Mouse (Mus musculus): Measurements from ENCODE around the gene Nmrk2.

The Nmrk2 gene

GRCm38 (mm10) chr10:81202978-81203720, 1.3 kb upstream of the Nmrk2 start:
- Histone ChIP-seq H3K4me3 (replicated peaks; ENCODE audit: low read length) (no peak overlapping the region), H3K4me1 (replicated peaks; ENCODE audit: low read depth, low read length) (peaks cover 13% of the 10 kb centered on the region), H3K27me3 (ENCODE audit: insufficient read depth, low read length) (peaks cover 16% of the 10 kb centered on the region), H3K36me3 (ENCODE audit: insufficient read depth, low read length) (peaks cover 3% of the 10 kb centered on the region; the same call in 1 of the 2 replicates), H3K9me3 (ENCODE audit: low read length) (no peaks in the 10 kb centered on the region)
- TF ChIP-seq POU5F1 (IDR thresholded peaks at IDR 0.05; ENCODE audit: borderline replicate concordance, low read length) (no peak), CTCF (conservative IDR thresholded peaks at IDR 0.05; ENCODE audit: low read length) (0 out of 2 replicates have a peak, but pooled peaks have one; percentile 2)

DNA sequence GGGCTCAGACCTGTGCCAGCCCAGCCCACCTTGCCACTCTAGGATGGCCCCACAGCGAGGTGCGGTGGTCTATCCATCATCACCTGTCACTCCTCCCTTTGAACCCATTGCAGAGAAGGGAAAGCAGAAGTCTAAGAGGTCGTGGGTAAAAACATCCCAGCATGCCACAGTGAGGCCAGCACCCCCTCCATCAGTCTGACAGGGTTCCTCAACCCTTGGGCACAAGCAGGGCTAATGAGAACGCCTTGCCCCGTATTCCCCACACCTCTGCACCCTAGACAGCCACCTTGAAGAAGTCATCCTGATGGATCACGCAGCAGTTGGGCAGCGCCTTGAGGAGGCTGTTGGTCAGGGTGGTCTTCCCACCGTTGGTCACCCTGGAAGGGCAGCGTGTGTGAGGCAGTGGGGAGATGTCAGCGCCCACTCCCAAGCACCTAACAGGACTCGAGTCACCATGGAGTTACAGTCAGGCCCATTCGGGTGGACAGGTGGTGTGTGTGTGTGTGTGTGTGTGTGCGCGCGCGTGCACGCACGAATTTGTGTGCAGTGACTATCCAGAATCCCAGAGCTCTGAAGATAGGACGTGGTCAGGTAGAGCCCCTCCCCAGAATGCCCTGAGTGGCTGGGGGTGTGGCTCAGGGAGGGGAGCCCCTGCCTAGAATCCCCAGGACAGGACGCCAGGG, 1.1 kb downstream of the Nmrk2 start:
- H3K4me3 ChIP-seq (replicated peaks; ENCODE audit: low read length) = no peak overlapping the region
- peaks cover 31% of the 10 kb centered on the region for H3K27me3 ChIP-seq (ENCODE audit: insufficient read depth, low read length)
- H3K9me3 ChIP-seq (ENCODE audit: low read length) = no peaks in the 10 kb centered on the region
- H3K36me3 ChIP-seq (ENCODE audit: insufficient read depth, low read length) = no peaks in the 10 kb centered on the region
- peaks cover 13% of the 10 kb centered on the region for H3K4me1 ChIP-seq (replicated peaks; ENCODE audit: low read depth, low read length)
- TF ChIP-seq CTCF (conservative IDR thresholded peaks at IDR 0.05; ENCODE audit: low read length) = no peak

- peaks cover 37% of the 10 kb centered on the region for H3K27me3 ChIP-seq (ENCODE audit: insufficient read depth, low read length)
- no peaks in the 10 kb centered on the region for H3K9me3 ChIP-seq (ENCODE audit: low read length)
- H3K36me3 ChIP-seq (ENCODE audit: insufficient read depth, low read length) = no peaks in the 10 kb centered on the region
- TF ChIP-seq NANOG (IDR thresholded peaks at IDR 0.05; ENCODE audit: borderline replicate concordance, low read length) (no peak), CTCF (conservative IDR thresholded peaks at IDR 0.05; ENCODE audit: low read length) (no peak), POU5F1 (IDR thresholded peaks at IDR 0.05; ENCODE audit: borderline replicate concordance, low read length) (no peak)
- peaks cover 16% of the 10 kb centered on the region for H3K4me1 ChIP-seq (replicated peaks; ENCODE audit: low read depth, low read length)
- no peak overlapping the region for H3K4me3 ChIP-seq (replicated peaks; ENCODE audit: low read length)
These were observed 1.7 kb downstream of the Nmrk2 start for GRCm38 (mm10) chr10:81200141-81200540.

- H3K36me3 ChIP-seq (ENCODE audit: insufficient read depth, low read length) = no peaks in the 10 kb centered on the region
- TF ChIP-seq NANOG (IDR thresholded peaks at IDR 0.05; ENCODE audit: borderline replicate concordance, low read length) = no peak
- TF ChIP-seq CTCF (conservative IDR thresholded peaks at IDR 0.05; ENCODE audit: low read length) = no peak
- TF ChIP-seq POU5F1 (IDR thresholded peaks at IDR 0.05; ENCODE audit: borderline replicate concordance, low read length) = no peak
- H3K4me3 ChIP-seq (replicated peaks; ENCODE audit: low read length) = no peak overlapping the region
- H3K4me1 ChIP-seq (replicated peaks; ENCODE audit: low read depth, low read length) = peaks cover 26% of the 10 kb centered on the region
- peaks cover 45% of the 10 kb centered on the region for H3K27me3 ChIP-seq (ENCODE audit: insufficient read depth, low read length)
- H3K9me3 ChIP-seq (ENCODE audit: low read length) = no peaks in the 10 kb centered on the region
These were observed 2.9 kb downstream of the Nmrk2 start for GRCm38 (mm10) chr10:81198990-81199389.

DNA sequence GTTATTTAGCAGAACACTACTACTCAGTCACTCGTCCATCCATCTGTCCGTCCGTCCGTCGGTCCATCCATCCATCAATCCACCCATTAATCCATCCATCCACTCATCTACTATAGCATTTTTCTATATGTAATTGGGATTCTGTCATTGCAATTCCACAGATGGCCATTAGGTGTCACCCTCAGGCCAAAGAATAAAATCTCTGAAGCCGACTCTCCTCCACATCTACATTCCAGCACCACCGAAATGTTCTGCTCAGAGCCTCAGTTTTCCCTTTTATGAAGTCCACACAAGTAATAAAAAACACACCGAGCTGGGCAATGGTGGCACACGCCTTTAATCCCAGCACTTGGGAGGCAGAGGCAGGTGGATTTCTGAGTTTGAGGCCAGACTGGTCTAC, 3.6 kb downstream of the Nmrk2 start:
- Histone ChIP-seq H3K4me1 (replicated peaks; ENCODE audit: low read depth, low read length) (peaks cover 33% of the 10 kb centered on the region), H3K36me3 (ENCODE audit: insufficient read depth, low read length) (no peaks in the 10 kb centered on the region), H3K27me3 (ENCODE audit: insufficient read depth, low read length) (peaks cover 45% of the 10 kb centered on the region), H3K9me3 (ENCODE audit: low read length) (no peaks in the 10 kb centered on the region), H3K4me3 (replicated peaks; ENCODE audit: low read length) (no peak overlapping the region)
- no peak for TF ChIP-seq NANOG (IDR thresholded peaks at IDR 0.05; ENCODE audit: borderline replicate concordance, low read length)
- TF ChIP-seq POU5F1 (IDR thresholded peaks at IDR 0.05; ENCODE audit: borderline replicate concordance, low read length) = no peak
- peak; percentile 77 for TF ChIP-seq CTCF (conservative IDR thresholded peaks at IDR 0.05; ENCODE audit: low read length)

- no peak overlapping the region for H3K4me3 ChIP-seq (replicated peaks; ENCODE audit: low read length)
- H3K4me1 ChIP-seq (replicated peaks; ENCODE audit: low read depth, low read length) = peaks cover 37% of the 10 kb centered on the region
- TF ChIP-seq NANOG (IDR thresholded peaks at IDR 0.05; ENCODE audit: borderline replicate concordance, low read length) (no peak), POU5F1 (IDR thresholded peaks at IDR 0.05; ENCODE audit: borderline replicate concordance, low read length) (no peak)
- no peaks in the 10 kb centered on the region for H3K36me3 ChIP-seq (ENCODE audit: insufficient read depth, low read length)
- no peaks in the 10 kb centered on the region for H3K9me3 ChIP-seq (ENCODE audit: low read length)
- peaks cover 45% of the 10 kb centered on the region for H3K27me3 ChIP-seq (ENCODE audit: insufficient read depth, low read length)
These were observed 4.5 kb downstream of the Nmrk2 start for GRCm38 (mm10) chr10:81197305-81197704.

- peaks cover 43% of the 10 kb centered on the region for H3K4me1 ChIP-seq (replicated peaks; ENCODE audit: low read depth, low read length)
- no peak overlapping the region for H3K4me3 ChIP-seq (replicated peaks; ENCODE audit: low read length)
- peaks cover 45% of the 10 kb centered on the region for H3K27me3 ChIP-seq (ENCODE audit: insufficient read depth, low read length)
- H3K9me3 ChIP-seq (ENCODE audit: low read length) = no peaks in the 10 kb centered on the region
- no peaks in the 10 kb centered on the region for H3K36me3 ChIP-seq (ENCODE audit: insufficient read depth, low read length)
- TF ChIP-seq NANOG (IDR thresholded peaks at IDR 0.05; ENCODE audit: borderline replicate concordance, low read length) = no peak
- no peak for TF ChIP-seq CTCF (conservative IDR thresholded peaks at IDR 0.05; ENCODE audit: low read length)
- no peak for TF ChIP-seq POU5F1 (IDR thresholded peaks at IDR 0.05; ENCODE audit: borderline replicate concordance, low read length)
These were observed 5.3 kb downstream of the Nmrk2 start for GRCm38 (mm10) chr10:81196470-81197065.

- Histone ChIP-seq H3K4me3 (replicated peaks; ENCODE audit: low read length) (no peak overlapping the region), H3K27me3 (ENCODE audit: insufficient read depth, low read length) (peaks cover 45% of the 10 kb centered on the region), H3K4me1 (replicated peaks; ENCODE audit: low read depth, low read length) (peaks cover 46% of the 10 kb centered on the region), H3K36me3 (ENCODE audit: insufficient read depth, low read length) (peaks cover 10% of the 10 kb centered on the region), H3K9me3 (ENCODE audit: low read length) (no peaks in the 10 kb centered on the region)
- TF ChIP-seq NANOG (IDR thresholded peaks at IDR 0.05; ENCODE audit: borderline replicate concordance, low read length) (no peak), CTCF (conservative IDR thresholded peaks at IDR 0.05; ENCODE audit: low read length) (no peak), POU5F1 (IDR thresholded peaks at IDR 0.05; ENCODE audit: borderline replicate concordance, low read length) (no peak)
These were observed 6.6 kb downstream of the Nmrk2 start for GRCm38 (mm10) chr10:81195300-81195699.

All from E14TG2a.4 (cell line).